Mouse (Mus musculus) layer of hippocampus, postnatal 10 days (tissue): Measurements from ENCODE around the gene Pdzk1ip1. TPM values are rescaled to one million over a fixed set of nuclear protein-coding genes. Genes with fewer than 3 reads are reported as not detected.
A peak's percentile ranks its signal among the peaks of the same experiment; 100 is the strongest.

Experiments
- DNase-seq, 2 experiments: peaks; one replicate each; pipeline ENCODE4 v3.0.0; 2021; ENCODE audit warnings: low spot score in 2 of 2
- total RNA-seq, 2 experiments: library from RNA; stranded (reverse); gene quantifications; 2 replicates each; pipeline ENCODE4 v1.2.3; 2021

Gene Pdzk1ip1
- total RNA-seq, 2 experiments from 2014 or later: 0.42 to 0.57 TPM

GRCm38 (mm10) chr4:115074789-115075188 is 13.7 kb upstream of the Pdzk1ip1 start:
- no peak for DNase-seq

DNA sequence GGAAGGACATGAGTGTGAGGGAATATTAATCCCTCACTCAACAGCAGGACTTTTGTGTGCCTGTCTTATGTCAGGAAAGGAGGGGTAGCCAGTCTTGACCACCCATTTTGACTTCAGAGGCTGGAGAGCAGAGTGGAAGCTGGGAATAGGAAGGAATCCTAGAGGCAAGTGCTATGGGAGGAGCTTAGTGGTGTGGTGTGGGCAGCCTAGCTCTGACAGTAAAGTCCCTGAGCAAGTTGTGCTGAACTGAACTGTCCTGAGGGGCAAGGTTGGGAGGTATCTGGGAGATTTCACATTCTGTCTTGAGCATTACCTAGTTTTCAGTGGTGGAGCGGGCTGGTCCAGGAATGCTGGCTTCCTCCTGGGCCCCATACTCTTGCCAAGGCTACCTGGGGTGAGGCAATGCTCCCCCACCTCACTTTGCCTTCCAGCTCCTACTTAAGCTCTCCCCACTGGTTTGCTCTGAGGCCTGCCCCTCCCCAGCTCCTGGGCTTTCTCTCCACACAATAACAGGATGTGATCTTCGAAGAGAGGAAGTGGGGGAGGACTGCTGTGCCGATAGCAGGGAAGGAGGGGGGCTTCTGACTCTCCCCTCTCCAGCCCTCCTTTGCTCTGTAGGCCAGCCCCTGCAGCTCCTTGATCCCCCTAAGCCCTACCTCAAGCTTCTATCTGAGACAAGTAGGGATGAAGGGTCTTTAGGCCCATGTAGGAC is 13.1 kb upstream of the Pdzk1ip1 start:
- no peak for DNase-seq

DNA sequence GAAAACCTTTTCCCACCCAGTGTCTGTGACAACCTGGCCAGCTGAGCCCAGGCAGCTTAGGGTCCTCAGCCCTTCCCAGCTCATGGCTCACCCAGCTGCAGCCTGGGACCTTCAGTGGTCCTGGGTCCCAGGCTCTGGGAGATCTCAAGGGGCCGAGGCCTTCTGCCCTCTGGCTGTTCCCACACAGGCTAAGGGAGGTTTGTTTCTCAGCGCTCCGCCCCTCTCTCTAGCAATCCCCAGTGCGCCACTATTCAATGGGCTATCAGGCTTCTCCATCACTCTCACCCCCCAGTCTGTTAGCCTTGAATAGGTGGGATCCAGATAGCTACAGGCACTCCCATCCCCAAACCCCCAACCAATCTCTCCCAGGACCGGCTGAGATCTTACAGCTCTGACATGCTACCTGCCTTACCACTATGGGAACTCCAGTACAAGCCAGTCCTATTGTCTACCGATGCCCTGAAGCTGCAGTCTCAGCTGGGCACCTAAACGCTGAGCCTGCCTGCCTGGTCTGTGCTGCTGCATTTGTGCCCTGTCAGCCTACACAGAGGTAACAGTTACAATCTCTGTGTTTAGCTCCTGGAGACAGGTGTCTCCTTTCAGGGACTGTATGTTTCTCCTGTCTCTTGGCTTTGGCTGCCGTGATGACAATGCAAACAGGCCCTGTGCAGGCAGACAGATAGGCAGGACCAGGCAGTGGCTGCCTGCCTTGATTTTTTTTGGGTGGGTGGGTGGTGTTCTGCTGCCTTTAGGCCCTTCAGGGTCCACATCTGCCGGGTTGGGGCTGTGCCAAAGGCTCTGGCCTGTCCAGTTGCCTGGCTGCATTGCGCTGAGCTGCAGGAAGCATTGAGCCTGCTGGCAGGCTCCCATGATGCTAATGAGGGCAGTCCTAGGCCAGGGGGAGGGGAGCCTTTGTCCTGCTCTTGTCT is 9.4 kb upstream of the Pdzk1ip1 start:
- peak; percentile 29 to 43 for DNase-seq

- no peak for DNase-seq
These were observed 8.6 kb upstream of the Pdzk1ip1 start for GRCm38 (mm10) chr4:115079821-115080349.

DNA sequence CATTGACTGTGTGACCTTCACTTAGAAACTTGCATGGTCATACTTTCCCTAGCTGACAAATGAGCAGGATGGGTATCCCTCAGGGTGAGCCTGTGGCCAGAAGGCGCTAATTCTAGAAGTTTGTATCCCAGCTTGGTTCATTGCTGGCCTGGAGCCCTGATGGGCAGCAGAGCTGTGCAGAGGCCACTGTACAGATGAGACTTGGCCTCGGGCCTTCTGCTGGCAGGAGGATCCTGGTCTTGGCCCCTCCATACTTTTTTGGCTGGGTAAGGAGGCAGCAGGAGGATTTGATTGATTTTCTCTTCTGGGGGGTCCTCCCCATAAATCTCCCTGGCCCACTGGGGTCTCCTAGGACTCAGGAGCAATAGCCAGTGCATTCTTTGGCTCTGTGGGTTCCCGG is 5.5 kb upstream of the Pdzk1ip1 start:
- no peak for DNase-seq

DNA sequence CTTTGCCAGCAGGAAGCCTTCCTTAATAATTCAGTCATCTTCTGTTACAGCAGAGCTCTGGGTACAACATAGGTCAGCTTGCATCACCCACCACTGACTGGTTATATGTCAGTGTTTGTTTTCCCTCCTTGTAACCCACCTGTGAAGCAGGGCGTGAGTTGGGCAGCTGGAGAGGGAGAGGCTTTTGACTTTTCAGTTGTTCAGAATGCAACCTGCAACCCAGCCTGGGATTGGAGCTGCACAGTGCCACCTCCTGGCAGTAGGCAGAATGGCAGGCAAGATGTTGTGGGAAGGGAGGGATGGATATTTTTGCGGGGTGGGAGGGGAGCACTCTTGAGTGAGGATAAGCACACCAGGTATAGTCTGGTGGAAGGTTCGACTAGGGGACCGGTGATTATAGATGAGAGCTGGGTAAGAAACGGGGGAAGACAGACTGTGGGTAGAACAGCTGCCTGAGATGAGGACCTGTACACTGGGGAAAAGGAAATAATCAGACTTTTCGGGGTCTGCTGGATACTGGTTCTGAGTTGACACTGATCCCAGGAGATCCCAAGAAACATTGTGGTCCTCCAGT is 2.9 kb upstream of the Pdzk1ip1 start:
- DNase-seq: peak; percentile 73 to 76

DNA sequence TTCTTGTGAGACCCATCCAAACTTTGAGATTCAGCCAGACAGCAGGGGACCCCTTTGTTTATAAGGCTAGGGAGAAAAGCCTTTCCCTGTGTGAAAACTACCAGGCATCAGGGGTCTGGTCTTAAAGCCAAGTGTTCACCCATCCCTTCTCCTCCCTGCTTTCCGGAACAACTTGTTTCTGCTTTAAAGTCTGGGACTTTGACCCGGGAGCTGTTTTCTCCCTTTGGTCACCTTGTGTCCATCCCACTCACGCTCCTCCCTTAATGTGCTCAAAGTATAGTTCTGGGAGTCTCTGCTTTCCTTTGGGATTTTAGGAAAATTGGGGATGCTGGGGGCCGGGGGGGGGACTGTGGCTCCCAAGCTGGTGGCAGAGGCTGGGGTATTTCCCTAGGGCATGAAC is 2.3 kb upstream of the Pdzk1ip1 start:
- DNase-seq: no peak

DNA sequence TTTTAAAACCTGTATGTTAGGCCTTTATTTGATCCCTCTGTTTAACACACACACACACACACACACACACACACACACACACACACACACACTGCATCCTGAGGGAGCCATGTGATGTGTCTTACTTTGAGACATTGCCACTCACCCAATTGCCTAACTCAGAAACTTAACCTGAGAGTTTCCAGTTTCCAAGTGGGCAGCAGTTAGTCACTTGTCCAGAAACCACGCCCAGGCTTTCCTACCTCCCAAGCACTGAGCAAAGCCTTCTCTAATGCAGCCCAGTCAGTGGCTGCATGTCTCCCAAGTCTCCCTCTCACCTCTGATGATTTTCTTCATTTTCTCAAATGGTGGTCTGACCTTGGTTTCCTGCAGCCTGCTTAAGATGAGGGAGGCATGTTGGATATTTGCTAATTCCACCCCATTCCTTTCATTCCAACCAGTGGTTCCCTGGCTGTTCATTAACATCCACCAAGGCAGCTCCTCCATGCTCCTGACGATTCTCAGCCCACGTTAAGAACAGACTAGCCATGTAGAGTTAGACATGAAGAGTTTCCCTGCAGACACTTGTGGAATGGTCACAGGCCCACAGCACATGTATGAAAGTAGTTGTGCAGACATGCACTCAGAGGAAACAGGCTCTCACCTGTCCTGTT is 1.6 kb upstream of the Pdzk1ip1 start:
- DNase-seq: no peak

GRCm38 (mm10) chr4:115090592-115090991 is 2.1 kb downstream of the Pdzk1ip1 start:
- DNase-seq: no peak

- no peak for DNase-seq
These were observed 3.3 kb downstream of the Pdzk1ip1 start for GRCm38 (mm10) chr4:115091806-115092205.

GRCm38 (mm10) chr4:115093331-115093864 is 4.9 kb downstream of the Pdzk1ip1 start:
- no peak for DNase-seq

GRCm38 (mm10) chr4:115094056-115094455 is 5.5 kb downstream of the Pdzk1ip1 start:
- no peak for DNase-seq

DNA sequence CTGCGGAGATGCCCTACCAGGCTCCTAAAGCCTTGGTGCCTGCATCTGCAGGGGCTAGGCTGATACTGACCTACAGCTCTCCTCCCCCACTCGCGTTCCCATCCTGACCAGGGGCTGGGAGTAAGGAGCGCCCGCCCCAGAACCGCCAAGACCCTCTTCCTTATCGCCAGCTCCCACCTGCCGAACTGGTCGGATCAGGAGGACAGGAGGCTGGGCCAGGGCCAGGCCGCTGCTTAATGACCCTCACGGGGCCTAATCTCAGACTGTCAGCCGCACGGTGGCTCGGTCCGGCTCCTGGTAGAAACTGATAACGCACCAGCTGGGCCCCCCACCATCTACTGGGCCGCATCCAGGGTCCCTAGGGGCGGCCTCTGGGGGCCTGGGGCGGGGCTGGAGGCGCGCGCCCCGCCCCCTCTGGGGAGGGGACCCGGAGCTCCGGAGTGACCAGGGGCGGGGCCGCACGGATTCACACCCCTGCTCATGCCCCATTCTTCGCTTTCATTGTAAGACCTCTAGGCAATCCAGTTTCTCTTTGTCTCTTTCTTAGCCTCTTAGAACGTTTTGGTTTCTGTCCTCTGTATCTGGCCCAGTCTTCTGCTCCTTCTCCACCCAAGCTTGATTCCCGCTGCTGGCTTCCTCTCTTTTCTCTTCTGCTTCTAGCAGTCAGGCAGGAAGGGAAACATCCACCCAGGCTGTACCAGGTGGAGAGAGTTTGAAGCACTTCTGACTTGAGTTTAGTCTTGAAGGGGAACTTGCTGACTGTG is 7.3 kb downstream of the Pdzk1ip1 start:
- peak in 1 of 2 experiments; percentile 37 for DNase-seq

- no peak for DNase-seq
These were observed 8.1 kb downstream of the Pdzk1ip1 start for GRCm38 (mm10) chr4:115096435-115097145.

DNA sequence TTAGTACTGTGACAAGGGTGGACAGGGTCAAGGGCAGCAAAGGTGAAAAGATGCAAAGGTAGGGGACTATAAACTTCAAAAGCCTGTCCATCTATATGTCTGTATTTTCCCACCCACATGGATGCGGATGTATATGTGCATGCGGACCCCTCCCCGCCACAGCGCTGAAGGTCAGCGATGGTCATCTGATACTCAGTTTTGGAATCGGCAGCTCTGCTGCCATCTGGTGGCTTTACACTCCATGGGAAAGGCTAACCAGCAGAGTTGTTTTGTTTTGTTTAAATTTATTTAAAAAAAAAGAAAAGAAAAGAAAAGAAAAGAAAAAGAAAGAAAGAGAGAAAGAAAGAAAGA is 8.6 kb downstream of the Pdzk1ip1 start:
- DNase-seq: no peak

- DNase-seq: peak; percentile 75 to 82
These were observed 13.2 kb downstream of the Pdzk1ip1 start for GRCm38 (mm10) chr4:115101682-115102081.

- DNase-seq: no peak
These were observed 15.0 kb downstream of the Pdzk1ip1 start for GRCm38 (mm10) chr4:115103510-115103909.

GRCm38 (mm10) chr4:115111167-115111566 is 22.7 kb downstream of the Pdzk1ip1 start:
- DNase-seq: no peak

GRCm38 (mm10) chr4:115113266-115113665 is 24.8 kb downstream of the Pdzk1ip1 start:
- no peak for DNase-seq

DNA sequence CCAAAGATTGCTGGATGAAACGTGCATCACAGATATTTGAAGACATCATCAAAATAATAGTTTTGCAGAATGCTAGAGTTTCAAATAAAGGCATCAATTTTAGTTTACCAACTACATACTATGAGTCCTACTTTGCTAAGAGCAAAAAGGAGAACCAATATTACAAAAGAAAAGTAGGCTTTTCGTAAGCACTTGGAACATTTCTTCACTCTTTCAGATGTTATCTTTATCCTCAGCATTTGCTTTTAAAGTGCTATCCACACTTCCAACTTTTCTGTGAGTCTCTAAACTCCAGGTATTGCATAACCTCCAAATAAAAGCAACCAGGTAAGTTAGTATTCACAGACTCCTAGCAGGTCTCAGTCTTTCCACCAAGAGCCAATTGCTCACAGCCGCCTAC is 31.1 kb downstream of the Pdzk1ip1 start:
- DNase-seq: no peak
